Mouse (Mus musculus) embryonic fibroblast, embryonic 13.5 days (primary cell): ENCODE results near the gene Csmd2.

Experiments used
- CTCF ChIP-seq: IDR thresholded peaks from 2 replicates; pipeline ENCODE4 v1.5.1; 2011; ENCODE audit warnings: mild to moderate bottlenecking, control low read depth, low read length, moderate library complexity, borderline replicate concordance; ENCODE audit not compliant: insufficient read depth
- POLR2A ChIP-seq: IDR thresholded peaks from 2 replicates; pipeline ENCODE4 v1.6.1; 2011; ENCODE audit warnings: low read depth, mild to moderate bottlenecking, control low read depth, low read length, moderate library complexity

DNA sequence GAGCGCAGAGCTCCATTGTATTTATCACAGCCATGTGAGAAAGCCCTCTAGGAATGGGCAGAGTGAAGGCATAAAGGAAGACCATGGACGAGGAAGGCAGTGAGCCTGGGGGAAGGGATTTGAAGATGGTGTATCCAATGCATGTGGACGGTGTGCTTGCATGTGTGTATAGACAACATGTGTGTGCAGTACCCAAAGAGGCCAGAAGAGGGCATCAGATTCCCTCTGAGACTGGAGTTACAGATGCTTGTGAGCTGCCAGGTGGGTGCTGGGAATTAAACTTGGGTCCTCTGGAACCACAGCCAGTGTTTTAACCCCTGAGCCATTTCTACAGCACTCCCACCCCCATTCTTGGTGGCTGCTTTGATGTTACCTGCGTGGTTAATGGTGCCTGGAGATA lies 137.1 kb downstream of the Csmd2 start:
- TF ChIP-seq CTCF (no peak), POLR2A (no peak)
